Mouse (Mus musculus) megakaryocyte-erythroid progenitor cell, adult 5-6 weeks (primary cell): ENCODE measurements at regions not wholly inside any gene's neighbourhood (a gene's known extent, or its start where the extent isn't known, plus 50 kb on each side); places are given as distances from the start of the nearest gene placed in this dataset.

ENCODE experiments used
- ATAC-seq: replicated peaks from 2 replicates; pipeline ENCODE4 v1.8.0; 2016; ENCODE audit warnings: mild to moderate bottlenecking, inconsistent platforms; ENCODE audit not compliant: severe bottlenecking, poor library complexity, low FRiP score, low TSS enrichment

- ATAC-seq: no peak
Observed at GRCm38 (mm10) chr1:7388627-7389026, 2580.9 kb downstream of the Gm37988 start.

GRCm38 (mm10) chr1:7393508-7393907 is 2585.8 kb downstream of the Gm37988 start:
- ATAC-seq: no peak

GRCm38 (mm10) chr1:7394161-7394560 is 2586.5 kb downstream of the Gm37988 start:
- ATAC-seq: no peak

GRCm38 (mm10) chr1:7395527-7395926 is 2587.8 kb downstream of the Gm37988 start:
- ATAC-seq: no peak

GRCm38 (mm10) chr1:7396867-7397806 is 2589.4 kb downstream of the Gm37988 start:
- peak; percentile 87 for ATAC-seq

- peak; percentile 97 for ATAC-seq
Observed at GRCm38 (mm10) chr1:7397807-7398446, 2590.2 kb downstream of the Gm37988 start.

GRCm38 (mm10) chr1:7398678-7399218 is 2591.1 kb downstream of the Gm37988 start:
- no peak for ATAC-seq

GRCm38 (mm10) chr1:7405651-7406050 is 2598.0 kb downstream of the Gm37988 start:
- ATAC-seq: peak; percentile 71

- ATAC-seq: no peak
Observed at GRCm38 (mm10) chr1:7414444-7414843, 2606.8 kb downstream of the Gm37988 start.

GRCm38 (mm10) chr1:7451660-7452155 is 2644.0 kb downstream of the Gm37988 start:
- no peak for ATAC-seq

- no peak for ATAC-seq
Observed at GRCm38 (mm10) chr1:7454931-7455330, 2647.2 kb downstream of the Gm37988 start.

- no peak for ATAC-seq
Observed at GRCm38 (mm10) chr1:7457895-7458294, 2650.2 kb downstream of the Gm37988 start.

- ATAC-seq: no peak
Observed at GRCm38 (mm10) chr1:7494096-7494495, 2686.4 kb downstream of the Gm37988 start.

- ATAC-seq: no peak
Observed at GRCm38 (mm10) chr1:7499042-7499441, 2691.3 kb downstream of the Gm37988 start.

- ATAC-seq: no peak
Observed at GRCm38 (mm10) chr1:7502363-7502762, 2694.7 kb downstream of the Gm37988 start.

GRCm38 (mm10) chr1:7518791-7519190 is 2711.1 kb downstream of the Gm37988 start:
- no peak for ATAC-seq

GRCm38 (mm10) chr1:7533506-7533905 is 2725.8 kb downstream of the Gm37988 start:
- no peak for ATAC-seq

GRCm38 (mm10) chr1:7535191-7535590 is 2727.5 kb downstream of the Gm37988 start:
- no peak for ATAC-seq

- 0 out of 2 replicates have a peak, but pooled peaks have one; percentile 57 for ATAC-seq
Observed at GRCm38 (mm10) chr1:7543492-7543891, 2735.8 kb downstream of the Gm37988 start.

GRCm38 (mm10) chr1:7548261-7548660 is 2740.6 kb downstream of the Gm37988 start:
- ATAC-seq: no peak
